Mouse (Mus musculus): ENCODE data around the gene Gm9733. TPM values are rescaled to one million over a fixed set of nuclear protein-coding genes. Genes with fewer than 3 reads are reported as not detected.
"Not testable (repeated sequence)": the region's sequence is repeated elsewhere in the genome, so short reads cannot be mapped to it uniquely, and the experiment has no call there.

The Gm9733 gene
- total RNA-seq (2022) = not detected

DNA sequence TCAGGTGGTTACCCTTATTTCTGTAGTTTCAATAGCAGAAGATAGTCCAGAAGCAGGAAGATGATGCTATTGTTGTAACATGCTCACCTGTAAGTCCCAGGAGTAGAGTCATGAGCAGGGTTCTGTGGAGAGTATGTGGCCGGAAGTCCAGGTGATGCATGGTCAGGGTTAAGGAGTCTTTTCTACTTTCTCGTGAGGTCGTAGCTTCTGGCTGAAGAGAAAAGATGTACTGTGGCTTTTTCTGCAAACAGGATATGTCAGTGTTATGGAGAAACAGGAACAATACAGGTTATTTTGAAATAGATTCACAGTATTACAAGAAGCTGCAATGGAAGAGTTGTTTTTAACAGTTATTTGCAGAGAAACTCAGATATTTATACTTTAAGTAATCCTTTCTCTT is at the start of gene Gm9733:
TSS of gene Gm9733 (minus strand) at position 240 of the 400 bp plus-strand sequence.
- no peak for DNase-seq (ENCODE audit: low spot score in 2 of 2)

DNA sequence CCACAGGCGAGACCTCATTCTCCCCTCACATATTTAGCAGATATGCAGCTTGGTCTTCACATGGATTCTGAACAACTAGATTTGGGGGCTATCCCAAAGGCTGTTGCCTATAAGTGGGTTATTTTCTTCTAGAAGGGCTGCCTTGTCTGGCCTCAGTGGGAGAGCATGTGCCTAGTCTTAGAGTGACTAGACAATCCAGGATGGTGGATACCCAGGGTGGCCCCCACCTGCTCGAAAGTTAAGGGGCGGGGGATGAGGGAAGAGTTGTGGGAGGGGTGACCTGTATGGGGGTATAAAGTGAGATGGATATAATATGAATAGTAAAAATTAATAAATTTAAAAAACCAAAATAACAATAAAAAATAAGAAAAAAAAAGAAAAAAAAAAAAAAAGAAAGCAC is 23.6 kb upstream of the Gm9733 start:
- DNase-seq (ENCODE audit: low spot score in 2 of 2) = not testable (repeated sequence)

DNA sequence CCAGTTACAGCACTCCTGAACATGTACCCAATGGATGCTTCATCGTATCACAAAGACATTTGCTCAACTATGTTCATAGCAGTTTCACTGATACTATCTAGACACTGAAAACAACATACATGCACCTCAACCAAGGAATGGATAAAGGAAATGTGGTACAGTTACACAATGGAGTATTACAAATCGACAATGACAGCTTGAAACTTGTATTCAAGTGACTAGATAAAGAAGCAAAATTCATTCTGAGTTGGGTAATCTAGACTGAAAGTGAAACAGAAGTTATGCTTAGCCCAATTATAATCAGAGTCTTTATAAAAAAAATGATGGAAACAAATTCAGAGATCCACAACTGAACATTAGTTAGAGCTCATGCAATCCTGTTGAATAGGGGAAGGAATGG is 18.2 kb upstream of the Gm9733 start:
- DNase-seq (ENCODE audit: low spot score in 2 of 2) = not testable (repeated sequence)

DNA sequence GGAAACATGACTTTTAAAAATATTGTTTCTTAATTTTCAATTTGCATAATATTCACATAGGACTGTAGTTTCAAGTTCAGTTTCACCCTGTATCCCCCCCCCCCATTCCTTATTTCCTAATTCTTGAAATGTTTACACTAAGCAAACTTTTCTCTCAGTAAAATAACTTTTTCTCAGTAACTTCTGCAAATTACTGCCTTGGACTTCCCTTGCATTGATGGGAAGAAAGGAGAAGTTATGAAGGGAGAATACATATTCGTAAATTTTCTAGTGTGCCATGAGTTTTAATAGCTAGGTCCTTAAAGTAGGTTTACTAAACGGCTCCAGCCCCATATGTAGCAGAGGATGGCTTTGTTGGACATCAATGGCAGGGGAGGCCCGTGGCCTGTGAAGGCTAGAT is 13.5 kb upstream of the Gm9733 start:
- DNase-seq (ENCODE audit: low spot score in 2 of 2) = not testable (repeated sequence)

DNA sequence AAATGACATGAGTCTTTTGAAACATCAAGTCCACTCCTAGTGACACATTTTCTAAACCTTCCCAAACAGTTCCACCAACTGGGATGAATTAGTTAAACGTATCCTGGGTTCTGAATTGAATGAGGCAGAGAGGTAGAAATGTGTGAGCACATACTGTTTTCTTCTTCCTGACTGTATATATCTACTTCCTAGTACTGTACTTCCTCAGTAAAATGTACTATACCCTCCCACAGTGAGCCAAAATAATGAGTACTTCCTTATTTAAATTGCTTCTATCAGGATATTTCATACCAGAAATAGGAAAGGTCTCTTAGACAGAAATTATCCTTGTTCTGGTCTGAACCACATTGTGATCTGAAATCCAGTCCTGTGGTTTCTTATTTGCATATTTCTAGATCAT is 8.2 kb upstream of the Gm9733 start:
- DNase-seq (ENCODE audit: low spot score in 2 of 2) = no peak

DNA sequence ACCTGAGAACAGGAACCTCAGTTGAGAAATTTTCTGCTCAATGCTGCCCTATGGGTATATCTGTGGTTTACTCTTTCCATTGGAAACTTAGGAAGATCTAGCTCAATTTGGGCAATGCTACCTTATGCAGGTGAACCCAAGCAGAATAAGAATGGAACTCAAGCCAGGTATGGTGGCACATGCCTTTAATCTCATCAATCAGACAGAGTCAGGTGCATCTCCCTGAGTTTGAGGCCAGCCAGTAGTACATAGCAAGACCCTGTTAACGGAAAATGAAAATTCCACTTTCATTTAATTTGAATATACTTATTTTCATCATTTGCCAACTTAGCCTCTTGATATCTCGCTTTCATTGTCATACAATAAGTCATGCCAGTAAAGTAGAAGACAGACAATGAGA is 2.1 kb upstream of the Gm9733 start:
- no peak for DNase-seq (ENCODE audit: low spot score in 2 of 2)

DNA sequence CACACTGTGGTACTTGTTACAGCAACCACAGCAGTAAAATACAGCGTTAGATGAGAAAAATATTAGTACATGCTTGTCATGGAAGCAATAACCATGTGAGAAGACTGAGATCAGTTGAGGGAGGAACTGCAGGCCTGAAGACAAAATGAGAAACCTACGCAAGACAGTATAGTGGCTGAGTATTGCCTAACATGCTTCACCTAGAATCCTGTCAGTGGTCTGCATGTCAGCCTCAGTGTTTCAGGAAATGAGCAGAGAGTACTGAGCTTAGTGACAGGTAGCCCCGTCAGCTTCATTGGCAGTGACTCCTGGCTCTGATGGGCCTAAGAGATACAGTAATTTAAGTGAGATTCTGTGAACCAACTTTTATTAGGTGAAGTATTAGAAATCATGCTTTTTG is 557 bp downstream of the Gm9733 start:
- DNase-seq (ENCODE audit: low spot score in 2 of 2) = no peak

DNA sequence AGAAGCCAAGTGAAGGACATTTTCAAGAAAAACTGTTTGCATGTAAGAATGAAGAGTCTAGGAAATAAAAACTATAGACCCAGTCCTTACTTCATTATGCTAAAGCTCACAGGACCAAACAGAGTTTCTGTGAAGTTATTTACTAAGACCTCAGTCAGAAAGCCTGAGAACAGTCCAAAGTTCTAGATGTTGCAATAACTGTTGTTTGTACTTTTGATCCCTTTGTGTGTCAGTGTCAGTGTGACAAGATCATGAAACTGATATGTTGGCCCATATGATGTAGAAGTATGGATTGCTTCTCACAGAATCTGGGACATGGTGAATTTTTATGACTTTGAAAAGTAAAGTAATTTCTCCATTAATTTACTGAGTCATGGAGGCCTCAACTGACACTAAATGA is 2.6 kb downstream of the Gm9733 start:
- DNase-seq (ENCODE audit: low spot score in 2 of 2) = no peak

DNA sequence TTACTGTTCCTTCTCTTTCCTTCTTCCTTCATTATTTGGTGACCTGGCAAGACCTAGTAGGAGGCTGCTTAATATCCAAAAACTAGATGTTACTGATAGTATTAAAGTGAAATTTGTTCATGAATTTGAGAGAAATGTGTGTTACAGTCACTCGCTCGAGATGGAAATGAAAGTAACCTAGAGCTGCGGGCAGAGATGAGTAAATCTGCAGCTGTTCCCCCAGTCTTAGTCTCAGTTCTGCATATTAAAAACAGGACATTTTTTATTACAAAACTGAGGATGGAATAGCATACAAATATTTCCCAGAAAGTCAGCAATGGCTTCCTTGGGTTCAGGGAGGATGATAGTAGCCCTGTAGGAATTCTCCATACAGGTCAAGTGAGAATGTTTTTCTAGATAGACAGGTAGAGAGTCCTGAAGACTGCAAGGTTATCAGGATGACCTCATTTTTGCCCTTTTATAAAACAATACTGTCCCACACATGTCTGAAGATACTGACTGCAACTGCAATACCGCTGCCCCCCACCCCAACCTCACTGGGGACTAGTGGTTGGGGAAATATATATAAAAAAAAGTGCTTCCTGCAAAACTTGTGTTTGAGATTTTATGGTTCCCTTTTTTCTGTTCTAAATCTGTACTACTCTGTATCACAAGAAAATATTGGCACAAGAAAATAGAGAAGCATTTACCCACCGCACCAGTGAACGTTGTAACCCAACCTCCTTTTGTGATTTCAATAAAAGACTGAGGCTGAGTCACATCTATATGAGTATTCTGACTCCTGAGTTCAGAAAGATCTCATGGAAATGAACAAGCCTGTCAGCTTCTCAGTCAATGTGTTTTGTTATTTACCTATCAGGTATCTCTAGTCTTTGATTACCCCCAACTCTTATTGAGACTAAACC is 47.4 kb downstream of the Gm9733 start:
- DNase-seq (ENCODE audit: low spot score in 2 of 2) = no peak

DNA sequence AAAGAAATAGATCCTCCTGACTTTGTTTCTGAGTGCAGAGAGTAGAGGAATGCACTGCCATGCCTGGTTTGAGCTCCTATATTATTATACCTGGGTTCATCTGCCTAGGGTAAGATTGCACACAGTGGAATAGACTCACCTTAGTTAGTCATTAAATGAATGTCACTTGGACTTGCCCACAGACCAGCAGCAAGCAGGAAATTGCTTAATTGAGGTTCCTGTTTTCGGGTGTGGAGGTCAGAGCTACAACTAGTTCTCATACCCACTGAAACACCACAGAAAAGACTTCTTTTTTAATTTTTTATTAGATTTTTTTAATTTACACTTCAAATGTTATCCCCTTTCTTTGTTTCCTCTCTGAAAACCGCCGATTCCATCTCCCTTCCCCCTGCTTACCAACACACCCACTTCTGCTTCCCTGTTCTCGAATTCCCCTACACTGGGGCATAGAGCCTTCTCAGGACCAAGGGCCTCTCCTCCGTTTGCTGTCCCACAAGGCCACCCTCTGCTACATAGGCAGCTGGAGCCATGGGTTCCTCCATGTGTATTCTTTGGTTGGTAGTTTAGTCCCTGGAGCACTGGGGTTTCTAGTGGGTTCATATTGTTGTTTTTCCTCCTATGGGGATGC is 56.1 kb downstream of the Gm9733 start:
- no peak for DNase-seq (ENCODE audit: low spot score in 2 of 2)

DNA sequence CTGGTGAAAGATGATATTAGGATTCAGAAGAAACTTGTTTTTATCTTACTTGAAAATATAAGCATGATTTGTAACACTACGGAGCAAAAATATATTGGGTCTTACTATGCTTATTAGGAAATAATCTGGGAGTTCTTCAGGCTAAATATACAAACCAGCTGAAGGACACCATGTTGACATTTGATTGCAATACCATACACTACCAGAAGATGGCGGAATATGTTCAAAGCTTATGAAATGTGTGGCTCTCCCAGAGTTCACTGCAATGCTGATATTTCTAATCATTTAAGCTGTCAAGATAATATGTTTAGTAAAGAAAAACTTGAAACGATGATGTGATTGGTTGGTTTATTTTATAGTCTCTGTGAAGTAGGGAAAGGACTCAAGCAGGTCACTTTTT is 67.7 kb downstream of the Gm9733 start:
- DNase-seq (ENCODE audit: low spot score in 2 of 2) = no peak

DNA sequence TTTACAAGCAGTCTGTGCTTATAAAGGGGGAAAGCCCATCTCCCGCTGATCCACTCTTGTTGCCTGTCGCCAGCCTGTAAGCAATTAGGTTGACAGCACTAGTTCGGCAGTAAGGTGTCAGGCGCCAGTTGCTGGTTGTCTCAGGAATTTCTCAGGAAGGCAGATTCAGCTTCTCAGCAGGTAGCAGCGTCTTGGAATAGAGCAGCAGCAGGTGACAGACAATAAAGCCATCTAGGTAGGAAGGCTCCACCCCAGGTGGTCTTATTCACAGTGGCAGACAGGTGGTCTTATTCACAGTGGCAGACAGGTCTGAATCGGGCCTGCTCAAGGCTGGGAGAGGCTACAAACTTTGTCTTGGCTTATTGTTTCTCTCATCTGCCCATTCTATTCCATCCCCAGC is 76.4 kb downstream of the Gm9733 start:
- DNase-seq (ENCODE audit: low spot score in 2 of 2) = no peak

Other genes starting within 250 kb of the Gm9733 start
- not detected for gene Sirpb1a, start 94.2 kb upstream of the Gm9733 start, total RNA-seq (2022)
- gene Sirpb1b, start 242.8 kb upstream of the Gm9733 start, total RNA-seq (2022) = not detected